Mouse (Mus musculus) brain, embryonic 14.5 days (tissue): ENCODE results near the gene Grm4. TPM values are rescaled to one million over a fixed set of nuclear protein-coding genes. Genes with fewer than 3 reads are reported as not detected.

Experiments
- DNase-seq: peaks from one replicate; pipeline ENCODE4 v3.0.0-alpha.2; 2011; ENCODE audit warnings: low read depth
- CTCF ChIP-seq: fragments of 200-500 bp; IDR thresholded peaks from 2 replicates; pipeline ENCODE4 v1.5.1; 2012; ENCODE audit warnings: inconsistent platforms, mild to moderate bottlenecking, moderate library complexity, borderline replicate concordance; ENCODE audit not compliant: insufficient read depth, insufficient read length; ENCODE audit errors: extremely low read depth
- POLR2A ChIP-seq: fragments of 200-500 bp; IDR thresholded peaks from 2 replicates; pipeline ENCODE4 v1.6.1; 2012; ENCODE audit warnings: mild to moderate bottlenecking, inconsistent platforms, borderline replicate concordance; ENCODE audit not compliant: poor library complexity, insufficient read depth, insufficient read length, severe bottlenecking; ENCODE audit errors: extremely low read depth
- polyA plus RNA-seq: library from polyadenylated mRNA; depleted of rRNA; stranded (reverse); fragments of >200 nt; gene quantifications from 2 replicates; pipeline ENCODE4 v1.2.3, GENCODE M21; 2012

Gene Grm4
- polyA plus RNA-seq, 1 experiment: 28.0 TPM

GRCm38 (mm10) chr17:27424356-27424755 lies 96.8 kb downstream of the Grm4 start:
- no peak for DNase-seq
- TF ChIP-seq POLR2A (no peak), CTCF (no peak)

DNA sequence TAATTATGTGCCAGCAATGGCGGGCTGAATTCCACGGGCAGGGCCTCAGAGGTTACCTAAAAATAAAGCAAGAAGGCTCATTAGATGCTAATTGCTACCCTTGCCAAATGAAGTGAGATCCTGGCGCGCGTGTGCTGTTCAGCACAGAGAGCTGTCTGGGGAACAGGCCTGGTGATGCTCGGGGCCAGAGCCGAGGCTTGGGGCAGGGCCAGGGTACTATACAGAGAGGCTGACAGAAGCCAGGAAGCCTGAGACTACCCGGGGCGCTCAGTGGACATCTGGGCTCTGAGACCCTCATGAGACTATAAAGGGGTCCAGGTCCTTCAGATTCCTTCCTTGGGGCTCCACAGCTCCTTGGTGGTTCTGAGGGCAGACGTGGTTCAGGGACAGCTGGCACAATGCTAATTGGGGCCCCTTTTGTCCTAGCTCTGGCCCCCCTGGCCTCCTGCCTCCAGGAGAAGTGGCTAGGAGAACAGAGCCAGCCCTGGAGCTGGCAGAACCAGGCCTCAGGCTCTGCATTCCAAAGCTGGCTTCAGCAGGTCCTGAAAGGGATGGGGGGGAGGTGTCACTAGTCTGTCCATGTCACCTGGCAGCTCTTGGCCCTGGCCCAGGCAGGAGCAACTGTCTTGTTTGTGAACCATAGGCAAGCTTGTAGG lies 98.3 kb downstream of the Grm4 start:
- no peak for TF ChIP-seq CTCF
- no peak for TF ChIP-seq POLR2A
- DNase-seq: peak; percentile 96

- TF ChIP-seq CTCF (no peak), POLR2A (no peak)
Observed at GRCm38 (mm10) chr17:27422371-27422725, 98.9 kb downstream of the Grm4 start.

GRCm38 (mm10) chr17:27421837-27422236 lies 99.4 kb downstream of the Grm4 start:
- DNase-seq: peak; percentile 76
- TF ChIP-seq CTCF: no peak
- TF ChIP-seq POLR2A: no peak

More at GRCm38 (mm10) chr17:27422371-27422725, 98.9 kb downstream of the Grm4 start:
- DNase-seq: no peak

DNA sequence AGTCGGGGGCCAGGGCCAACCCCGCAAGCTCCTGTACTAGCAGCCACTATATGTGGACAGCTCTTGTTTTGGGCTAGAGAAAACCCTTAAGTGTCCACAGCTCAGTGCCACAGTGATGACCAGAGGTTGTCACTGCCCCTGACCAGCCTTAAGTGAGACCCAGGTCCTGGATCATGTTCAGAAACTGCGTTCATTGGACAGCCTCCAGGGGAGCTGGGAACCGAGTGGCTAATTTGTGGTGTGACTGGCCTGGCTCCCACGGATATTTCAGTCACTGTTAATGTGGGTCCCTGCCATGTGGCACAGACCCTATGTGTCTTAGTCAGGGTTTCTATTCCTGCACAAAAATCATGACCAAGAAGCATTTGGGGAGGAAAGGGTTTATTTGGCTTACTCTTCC lies 112.2 kb downstream of the Grm4 start:
- DNase-seq: no peak
- TF ChIP-seq CTCF (no peak), POLR2A (no peak)

DNA sequence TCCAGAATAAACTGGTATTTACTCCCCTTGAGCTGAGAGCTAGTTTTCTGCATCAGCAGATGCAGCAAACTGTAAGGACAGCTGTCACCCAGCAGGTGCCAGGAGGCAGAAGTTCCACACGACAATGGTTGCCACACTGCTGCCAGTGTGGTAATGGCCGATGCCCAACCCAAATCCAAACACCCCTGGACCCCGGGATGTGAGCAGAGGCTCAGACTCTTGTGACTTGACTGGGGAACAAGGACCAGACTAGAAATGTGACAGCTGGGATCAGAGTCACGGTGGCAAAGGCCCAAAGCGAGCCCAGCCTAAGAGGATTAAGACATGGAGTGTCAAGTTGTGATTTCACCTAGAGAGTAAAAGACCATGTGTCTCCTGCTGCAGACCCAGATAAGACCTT lies 112.7 kb downstream of the Grm4 start:
- DNase-seq: peak; percentile 64
- TF ChIP-seq CTCF (no peak), POLR2A (no peak)

DNA sequence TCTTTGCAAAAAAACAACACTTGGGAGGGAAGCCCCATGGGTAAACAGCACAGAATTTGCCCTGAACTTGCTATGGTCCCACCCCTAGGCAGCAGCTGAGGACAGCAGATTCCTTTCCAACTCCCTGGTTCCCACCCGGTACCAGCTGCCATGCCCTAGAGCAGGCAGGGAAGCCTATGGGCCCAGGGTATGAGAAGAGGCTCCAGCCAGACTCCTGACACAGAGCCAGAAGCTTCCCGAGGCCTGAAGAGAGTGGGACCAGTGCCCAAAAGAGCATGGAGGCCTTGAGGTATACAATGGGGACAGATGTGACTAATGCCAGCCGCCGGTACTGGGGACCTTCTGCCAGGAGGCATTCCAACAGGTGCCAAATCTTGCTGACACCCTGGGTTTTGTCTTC lies 114.2 kb downstream of the Grm4 start:
- TF ChIP-seq CTCF: no peak
- no peak for TF ChIP-seq POLR2A
- DNase-seq: peak; percentile 87

DNA sequence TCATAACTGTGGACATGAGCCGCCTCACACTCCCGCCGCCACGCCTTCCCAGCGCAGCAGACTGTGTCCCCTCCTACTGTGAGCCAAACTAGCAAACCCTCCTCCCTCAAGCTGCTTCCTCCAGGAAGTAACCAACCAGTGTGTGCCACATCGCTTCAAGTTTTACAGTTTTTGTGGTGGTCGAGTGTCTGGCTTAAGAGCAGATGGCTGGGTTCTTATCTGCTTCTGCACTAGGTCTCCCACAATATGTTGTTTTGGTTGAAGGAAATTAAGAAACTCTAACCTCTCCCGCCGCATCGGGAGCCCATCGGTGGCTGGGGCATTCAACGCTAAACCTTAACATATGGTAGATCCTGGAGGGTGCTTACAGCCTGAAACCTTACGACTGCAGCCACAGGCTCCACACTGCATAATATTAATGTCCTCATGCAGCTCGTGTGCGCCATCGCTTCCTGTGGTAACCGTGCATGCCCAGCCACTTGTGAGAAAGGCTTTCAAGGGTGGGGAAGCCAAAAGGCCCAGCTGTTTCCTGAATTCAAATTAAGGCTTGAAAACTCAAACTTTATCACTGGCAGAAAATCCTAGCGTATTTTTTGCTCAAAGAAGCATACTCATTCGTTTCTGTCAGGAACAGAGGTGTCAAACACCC lies 115.7 kb downstream of the Grm4 start:
- DNase-seq: peak; percentile 40
- TF ChIP-seq POLR2A (no peak), CTCF (no peak)

DNA sequence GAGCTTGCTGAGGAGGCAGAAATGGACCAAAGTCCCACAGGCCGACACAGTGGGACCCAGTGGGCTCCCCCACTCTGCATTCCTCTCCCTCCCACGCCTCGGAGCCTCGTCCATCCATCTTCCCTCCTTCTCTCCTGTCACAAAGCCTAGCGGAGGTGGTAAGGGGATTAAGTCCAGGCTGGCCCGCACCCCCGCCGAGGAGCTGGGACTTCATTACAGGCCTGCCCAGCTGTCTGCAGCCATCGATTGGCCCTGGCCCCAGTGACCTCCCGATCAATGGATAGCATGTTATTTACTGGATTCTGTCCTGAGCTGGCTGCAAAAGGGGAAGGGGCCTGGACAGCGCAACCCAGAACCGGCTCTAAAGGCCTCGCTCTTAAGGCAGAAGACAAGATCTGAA lies 120.0 kb downstream of the Grm4 start:
- DNase-seq: no peak
- TF ChIP-seq POLR2A (no peak), CTCF (no peak)

- TF ChIP-seq POLR2A: no peak
- TF ChIP-seq CTCF: no peak
- DNase-seq: peak; percentile 42
Observed at GRCm38 (mm10) chr17:27393931-27394330, 127.3 kb downstream of the Grm4 start.

- no peak for DNase-seq
Observed at GRCm38 (mm10) chr17:27393432-27393831, 127.8 kb downstream of the Grm4 start.

GRCm38 (mm10) chr17:27392918-27393317 lies 128.3 kb downstream of the Grm4 start:
- TF ChIP-seq POLR2A: no peak
- no peak for TF ChIP-seq CTCF
- DNase-seq: peak; percentile 80

More at GRCm38 (mm10) chr17:27393432-27393831, 127.8 kb downstream of the Grm4 start:
- TF ChIP-seq POLR2A (no peak), CTCF (peak; percentile 18; the same call in 1 of the 2 replicates)
